Mouse (Mus musculus) cerebellum, postnatal 10 days (tissue): Measurements from ENCODE around the gene Svs1.

Experiments used
- DNase-seq, 2 experiments: peaks; one replicate each; pipeline ENCODE4 v3.0.0; 2021; ENCODE audit warnings: mixed read lengths in 2 of 2

The Svs1 gene

DNA sequence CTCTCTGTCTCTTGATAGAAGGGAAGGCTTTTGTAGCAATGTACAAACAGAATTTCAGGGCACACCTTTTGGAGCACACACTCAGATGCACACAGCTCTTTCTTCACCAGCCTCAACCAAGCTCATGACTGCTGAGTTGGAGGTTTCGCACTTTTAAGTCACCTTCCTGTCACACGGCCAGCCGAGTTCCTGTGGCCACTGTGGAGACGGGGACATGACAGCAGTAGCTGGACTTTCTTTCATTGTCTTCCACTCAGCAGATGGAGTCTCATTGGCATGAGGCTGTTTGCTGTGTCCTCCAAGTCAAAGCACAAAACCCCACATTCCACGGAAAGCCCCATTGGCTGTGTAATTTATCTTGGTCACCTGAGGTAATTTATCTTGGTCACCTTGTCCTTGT is 24.5 kb downstream of the Svs1 start:
- DNase-seq = no peak

DNA sequence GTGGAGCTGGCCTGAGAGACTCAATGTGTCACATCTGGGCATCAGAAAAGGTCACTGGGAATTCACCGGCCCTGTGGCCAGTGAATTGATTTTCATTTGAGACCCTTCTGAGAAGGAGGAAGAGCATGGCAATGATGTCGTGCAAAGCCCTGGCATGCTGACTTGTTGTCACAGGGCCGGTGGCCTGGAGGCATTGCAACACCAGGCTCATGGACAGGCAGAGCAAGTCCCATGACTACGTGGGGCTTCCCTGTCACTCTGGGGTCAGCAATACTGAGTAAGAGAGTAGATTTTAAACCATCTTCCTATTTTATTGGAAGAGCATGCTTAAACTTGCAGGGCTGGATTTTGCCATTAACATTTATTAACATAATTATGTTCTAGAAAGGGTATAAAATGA is 26.4 kb downstream of the Svs1 start:
- no peak for DNase-seq

DNA sequence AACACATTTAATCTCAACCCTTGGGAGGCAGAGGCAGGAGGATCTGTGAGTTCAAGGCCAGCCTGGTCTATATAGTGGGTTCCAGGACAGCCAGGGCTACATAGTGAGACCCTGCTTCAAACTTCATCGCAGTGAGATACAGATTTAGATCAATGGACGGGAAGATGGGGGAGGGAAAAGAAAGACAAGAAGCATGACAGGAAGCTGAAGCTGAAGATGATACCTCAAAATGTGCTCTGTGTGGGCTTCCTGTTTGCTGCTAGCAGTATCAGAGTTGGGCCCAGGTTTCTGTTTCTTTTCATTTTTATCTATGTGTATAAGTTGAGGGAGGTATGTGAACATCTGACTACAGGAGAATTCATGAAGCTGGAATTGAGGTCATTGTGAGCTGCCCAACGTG is 26.8 kb downstream of the Svs1 start:
- no peak for DNase-seq

DNA sequence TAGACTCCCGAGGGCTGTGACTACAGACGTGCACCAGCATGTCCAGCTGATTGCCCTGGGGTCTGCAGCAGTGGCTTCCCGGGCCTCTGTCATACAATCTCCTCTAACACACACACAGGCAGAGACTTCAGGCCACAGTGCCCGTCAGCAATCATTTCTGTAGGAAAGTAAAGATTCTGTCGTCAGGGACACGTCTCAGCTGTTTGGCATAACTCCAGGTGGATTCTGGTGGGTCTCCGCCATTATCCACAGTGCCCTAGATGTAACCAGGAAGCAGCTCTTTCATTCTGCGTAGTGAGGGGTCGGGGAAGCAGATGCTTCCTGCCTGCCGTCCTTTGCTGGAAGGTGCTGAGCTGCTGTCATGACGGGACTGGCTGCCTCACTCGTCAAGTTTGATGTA is 30.5 kb downstream of the Svs1 start:
- no peak for DNase-seq

DNA sequence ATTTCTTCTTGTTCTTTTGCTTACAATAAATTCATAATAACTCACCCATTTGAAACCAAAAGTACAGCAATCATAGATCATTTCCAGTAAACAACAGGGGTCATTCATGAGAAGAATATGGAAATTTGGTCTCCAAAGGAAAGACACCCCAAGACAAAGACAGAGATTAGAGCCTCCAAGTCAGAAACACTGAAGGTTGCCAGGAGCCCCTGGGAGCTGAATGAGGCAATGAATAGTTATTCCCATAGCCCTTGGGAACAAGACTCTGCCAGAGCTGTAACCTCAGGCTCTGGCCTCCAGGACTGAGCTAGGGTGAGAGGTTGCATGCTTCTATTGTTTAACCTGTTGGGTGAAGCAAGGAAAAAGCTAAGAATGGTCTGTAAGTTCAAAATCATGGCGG is 32.7 kb downstream of the Svs1 start:
- DNase-seq = no peak

DNA sequence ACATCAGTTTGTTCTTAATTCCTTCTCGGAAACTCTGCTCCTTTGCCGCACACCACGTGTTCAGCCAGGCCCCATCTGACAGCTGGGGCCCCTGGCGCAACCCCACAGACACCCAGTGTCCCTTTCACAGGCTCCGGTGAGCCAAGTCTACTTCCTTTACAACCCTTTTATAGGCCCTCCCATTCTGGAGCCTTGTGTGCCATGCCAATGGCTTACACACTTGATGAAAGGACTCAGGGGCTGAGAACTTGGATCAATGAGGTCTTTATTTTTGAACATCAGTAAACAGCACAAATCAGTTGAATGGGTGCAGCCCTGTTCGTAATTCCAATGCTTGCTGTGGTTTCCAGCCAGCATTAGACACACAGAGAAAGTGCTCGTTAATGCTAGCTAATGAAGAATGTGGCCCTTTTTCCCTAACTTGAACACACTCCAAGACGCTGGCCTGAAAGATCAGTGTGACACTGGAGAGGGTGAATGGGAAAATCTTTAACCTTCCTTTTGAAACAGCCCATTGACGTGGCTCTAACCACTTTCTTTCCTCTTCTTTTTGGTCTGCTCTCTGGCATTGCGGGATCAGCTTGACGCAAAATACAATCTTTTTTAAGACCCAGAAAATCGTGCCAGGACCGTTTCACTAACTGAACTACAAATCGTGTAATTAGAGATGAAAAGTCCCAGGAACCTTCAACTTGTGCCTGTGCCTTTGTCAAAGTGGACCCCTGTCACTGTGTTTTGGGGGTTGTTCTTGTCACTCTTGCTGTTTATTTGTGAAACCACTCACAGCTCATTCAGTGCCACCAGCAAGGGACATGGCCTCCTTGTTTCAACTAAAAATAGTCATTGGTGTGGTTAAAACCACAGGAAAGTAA is 34.7 kb downstream of the Svs1 start:
- DNase-seq = peak in 1 of 2 experiments; percentile 40

DNA sequence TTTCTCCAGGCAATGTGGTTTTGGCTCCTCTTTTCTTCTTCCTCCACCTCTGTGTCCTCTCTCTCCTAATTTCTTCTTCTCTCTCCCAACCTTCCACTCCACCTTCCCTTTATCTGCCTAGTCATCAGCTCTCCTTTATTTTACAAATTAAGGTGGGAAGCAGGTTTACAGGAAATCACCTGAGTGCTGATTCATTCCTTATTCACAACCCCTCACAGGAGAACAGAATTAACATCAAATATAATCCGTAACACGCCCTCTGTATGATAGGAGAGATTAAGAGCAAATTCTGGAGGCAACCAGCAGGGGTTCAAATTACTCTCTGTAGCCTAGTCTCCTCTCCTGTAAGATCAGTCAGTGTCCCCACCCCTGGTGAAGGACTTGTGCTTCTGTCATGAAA is 35.7 kb downstream of the Svs1 start:
- no peak for DNase-seq

DNA sequence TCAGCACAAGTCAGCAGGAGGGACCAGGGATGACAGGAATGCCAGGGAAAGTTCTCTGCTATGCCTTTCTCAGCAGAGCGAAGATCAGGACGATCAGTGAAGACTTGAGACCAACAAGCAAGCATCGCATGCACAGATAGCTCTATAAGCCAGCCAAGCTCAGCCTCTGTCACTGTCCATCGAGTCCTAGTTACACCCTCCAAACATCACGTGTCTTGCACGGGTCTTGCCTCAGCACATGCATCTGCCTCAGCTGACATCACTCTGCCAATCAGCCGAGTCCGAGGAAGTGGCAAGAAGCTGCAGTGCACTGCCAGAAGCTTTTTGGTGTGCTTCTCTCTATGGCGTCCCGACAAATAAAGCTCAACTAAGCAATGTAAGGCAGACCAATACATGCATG is 36.7 kb downstream of the Svs1 start:
- DNase-seq = no peak

DNA sequence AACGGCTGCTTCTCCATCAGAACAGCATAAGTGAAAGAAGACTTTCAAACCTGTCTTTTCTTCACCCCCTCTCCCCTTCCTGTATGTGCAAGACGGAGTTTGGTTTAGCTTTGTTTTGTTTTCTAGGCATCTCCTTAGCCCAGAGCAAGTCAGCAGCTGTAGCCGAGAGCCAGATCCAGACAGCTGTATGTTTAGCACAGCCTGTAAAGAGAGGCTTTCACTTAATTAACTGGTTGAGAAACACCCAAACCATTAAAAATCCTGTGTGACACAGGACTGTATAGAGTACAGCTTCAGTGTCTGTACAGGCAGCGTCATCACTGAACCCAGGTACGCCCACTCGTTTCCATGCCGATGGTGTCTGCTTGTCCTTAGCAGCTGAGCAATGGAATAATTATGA is 38.6 kb downstream of the Svs1 start:
- DNase-seq = no peak

DNA sequence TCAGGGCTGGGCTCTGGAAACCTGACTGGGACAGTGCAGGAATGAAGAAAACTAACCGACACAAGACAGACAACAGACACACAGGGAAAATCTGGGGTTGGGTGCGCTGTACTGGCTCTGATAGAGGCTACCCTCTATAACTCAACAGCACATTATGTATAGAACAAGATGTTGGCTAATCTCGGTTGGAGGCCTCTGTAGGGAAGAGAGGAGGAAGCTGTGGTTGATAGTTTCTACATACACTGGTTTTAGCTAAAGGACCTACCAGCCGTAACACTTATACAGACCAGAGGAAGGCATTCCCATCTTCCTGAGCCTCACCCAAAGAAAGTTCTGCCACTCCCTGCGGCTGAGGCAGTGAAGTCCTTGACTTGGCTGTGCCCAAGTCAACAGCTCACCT is 39.8 kb downstream of the Svs1 start:
- DNase-seq = no peak

DNA sequence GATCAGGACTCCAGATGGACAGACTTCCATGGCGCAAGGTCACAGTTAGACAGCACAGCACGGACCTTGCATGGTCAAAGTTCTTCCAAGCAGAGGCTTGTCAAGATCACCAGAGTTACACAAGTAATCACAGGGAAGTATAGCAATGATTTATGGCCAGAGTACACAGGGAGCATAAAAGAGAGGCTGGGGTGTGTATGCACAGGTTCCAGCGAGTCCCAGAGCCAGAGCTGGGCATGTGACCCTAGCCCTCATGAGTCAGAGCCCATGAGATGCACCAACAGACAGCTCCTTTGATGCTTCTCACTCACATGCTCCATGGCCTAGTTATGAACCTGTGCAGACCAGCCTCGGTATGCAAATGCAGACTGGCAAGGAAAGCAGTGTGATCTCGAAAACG is 41.4 kb downstream of the Svs1 start:
- DNase-seq = no peak

DNA sequence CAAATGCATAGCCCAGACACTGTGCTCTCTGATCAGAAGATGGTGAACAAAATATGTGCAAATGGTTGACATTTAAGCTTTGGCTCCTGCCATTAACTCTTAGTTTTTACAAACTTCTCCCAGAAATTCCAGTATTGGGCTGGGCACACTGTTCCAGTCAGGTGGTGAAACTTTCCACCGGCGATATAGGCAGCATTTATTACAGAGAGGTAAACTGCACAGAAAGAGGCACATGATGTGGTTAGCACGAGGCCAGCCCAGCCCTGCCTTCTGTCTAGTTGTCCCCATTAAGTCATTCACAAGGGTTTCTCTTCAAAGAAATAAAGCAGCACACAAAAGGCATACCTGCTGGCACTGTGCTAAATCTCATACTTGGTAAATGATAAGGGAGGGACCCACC is 42.0 kb downstream of the Svs1 start:
- no peak for DNase-seq

DNA sequence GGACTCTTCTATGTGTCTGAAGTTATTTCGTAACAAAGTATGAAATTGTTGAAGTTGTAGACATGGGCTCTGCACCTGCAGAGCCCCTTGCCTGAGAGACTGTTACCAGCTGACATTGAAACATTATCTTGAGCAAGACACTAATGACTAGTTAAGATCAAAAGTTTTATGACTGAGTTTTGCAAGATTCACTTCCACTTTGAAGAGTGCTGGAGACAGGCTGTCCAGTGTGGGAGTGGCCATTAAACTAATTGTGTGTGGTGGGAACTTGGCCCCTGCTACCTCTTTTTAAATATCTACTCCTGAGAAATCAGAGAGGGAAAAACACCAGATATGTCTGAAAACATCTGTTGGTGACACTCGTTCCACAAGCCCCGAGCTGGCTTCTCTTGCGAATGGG is 44.6 kb downstream of the Svs1 start:
- DNase-seq = no peak

DNA sequence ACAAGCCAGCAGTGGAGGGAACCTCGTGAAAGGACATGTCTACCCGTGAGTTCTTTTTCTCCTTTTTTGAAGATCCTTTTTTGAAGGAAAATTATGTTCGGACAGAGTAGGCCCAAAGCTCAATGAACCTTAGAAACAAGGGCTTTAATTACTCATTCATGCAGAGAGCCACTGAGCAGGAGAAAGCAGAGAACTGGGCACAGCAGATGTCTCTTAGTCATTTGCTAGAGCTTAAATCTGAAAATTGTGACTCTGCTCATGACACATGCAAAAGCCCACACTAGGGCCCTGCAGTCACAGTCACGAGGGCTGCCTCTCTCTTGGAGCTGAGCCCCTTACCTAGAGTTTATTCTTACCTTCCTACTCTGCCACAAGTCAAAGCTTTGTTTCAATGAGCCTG is 46.1 kb downstream of the Svs1 start:
- no peak for DNase-seq

DNA sequence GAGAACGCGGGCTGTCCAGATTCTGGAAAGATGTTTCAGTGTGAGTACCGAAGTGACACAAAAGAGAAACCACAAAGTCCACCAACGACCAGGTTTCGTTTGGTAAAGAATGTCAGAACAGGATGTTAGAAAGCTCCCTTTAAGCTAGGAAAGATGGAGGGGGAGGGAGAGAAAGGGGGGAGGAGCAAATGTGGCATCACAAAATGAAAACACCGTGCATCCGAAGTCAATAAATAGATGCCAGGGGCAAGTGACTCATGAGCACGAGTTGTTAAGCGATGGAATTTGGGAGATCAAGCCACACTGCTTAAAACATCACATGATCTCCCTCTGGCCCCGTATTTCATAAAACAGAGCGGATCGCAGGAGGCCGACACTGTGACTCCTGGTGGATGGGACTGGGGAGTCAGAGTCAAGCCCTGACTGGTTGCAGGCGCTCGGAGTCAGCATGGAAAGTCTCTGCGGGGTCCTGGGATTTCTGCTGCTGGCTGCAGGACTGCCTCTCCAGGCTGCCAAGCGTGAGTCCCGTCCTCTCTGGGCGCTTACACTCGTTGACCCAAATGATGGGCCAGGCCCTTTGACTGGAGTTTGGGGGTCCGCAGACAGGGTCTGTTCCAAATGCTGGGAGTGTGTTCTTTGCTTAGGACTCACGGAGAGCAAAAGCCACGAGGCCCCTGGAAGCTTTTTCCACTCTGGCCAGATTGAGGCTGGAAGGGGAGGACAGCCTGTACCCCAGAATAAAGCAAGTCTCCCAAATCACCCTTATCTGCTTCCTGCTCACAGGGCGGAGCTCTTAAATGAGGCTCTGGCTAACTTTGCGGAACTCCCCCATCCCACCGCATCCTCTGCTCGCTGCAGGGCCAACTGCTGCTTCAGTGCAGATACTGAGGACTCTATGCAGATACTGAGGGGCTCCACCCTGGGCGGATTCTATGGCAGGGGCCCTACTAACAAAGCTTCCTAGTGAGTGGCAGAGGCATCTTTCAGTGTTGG is 49.9 kb downstream of the Svs1 start, which contains the start of gene Gpnmb:
TSS of gene Gpnmb (plus strand) at position 272 of the 993 bp plus-strand sequence.
- no peak for DNase-seq

DNA sequence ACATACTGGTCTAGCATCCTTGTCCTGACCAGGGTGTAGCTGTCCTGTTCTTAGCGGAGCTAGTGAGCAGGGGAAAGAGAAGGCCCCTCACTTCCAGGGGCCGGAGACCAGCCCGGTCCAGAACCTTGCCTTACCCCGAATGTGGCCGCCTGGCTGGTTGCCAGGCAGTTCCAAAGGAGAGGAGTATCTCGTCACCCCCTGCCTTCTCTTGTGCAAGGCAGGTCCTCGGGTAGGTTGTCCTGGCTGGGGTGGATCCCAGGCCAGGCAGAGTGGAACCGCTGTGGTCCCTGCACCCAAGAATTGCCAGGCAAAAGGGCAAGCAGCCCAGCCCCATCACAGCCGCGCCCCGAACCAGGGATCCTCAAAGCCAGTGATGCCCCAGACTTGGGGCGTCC is 50.6 kb downstream of the Svs1 start:
- no peak for DNase-seq

DNA sequence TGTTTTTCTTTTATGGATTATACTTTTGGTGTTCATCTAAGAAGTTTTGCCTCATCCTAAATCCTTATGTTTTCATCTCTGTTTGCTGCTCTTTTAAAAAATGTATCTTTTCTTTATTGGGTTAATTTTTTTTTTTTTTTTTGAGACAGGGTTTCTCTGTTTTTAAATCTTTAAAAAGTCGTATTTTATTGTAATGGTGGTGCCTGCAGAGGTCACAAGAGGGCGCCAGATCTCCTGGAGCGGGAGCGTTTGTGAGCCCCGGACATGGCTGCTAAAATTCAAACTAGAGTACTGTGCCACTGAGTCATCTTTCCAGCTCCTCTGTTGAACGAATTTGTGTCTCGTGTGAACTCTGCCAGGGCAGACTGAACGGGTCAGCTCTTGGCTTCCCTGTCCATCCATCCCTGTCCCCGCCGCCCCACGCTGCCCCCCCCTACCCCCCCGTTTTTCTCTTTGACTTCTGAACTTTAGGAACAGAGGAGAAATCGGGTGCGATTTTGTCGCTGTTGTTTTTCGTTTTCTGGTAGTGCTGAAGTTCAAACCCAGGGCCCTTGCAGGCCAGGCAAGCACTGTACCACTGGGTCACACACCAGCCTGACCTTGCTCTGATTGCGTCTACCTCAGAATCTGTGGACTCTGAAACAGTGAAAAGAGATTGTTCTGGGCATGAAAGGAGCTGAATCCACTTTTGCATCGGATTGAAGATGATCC is 53.0 kb downstream of the Svs1 start:
- peak; percentile 78 to 79 for DNase-seq
